ENCODE assay signal across 10 mouse cellular contexts in genomic region chr8:103824747-103825146, GRCm38 (mm10).
A peak's percentile ranks its signal among the peaks of the same experiment; 100 is the strongest.
DNase-seq lines count a peak whose midpoint lies in the region; ATAC-seq and TF ChIP-seq lines count a peak whose summit lies in the region.
"Had no signal": no experiment of that assay in that cellular context is flagged by ENCODE, and none has a peak within 500 bp of the region (broad histone marks: within the 10 kb centered on the region; RNA-seq: fewer than 3 reads in every experiment).

No protein-coding gene starts in this region.

- 0 out of 2 replicates have a peak overlapping the region, but pooled peaks have one; percentile 9 for H3K27ac ChIP-seq in heart, embryonic 13.5 days (replicated peaks)
- peak overlapping the region; percentile 89 for H3K27ac ChIP-seq in lung, embryonic 14.5 days (ENCODE audit: low read depth)
- no peak overlapping the region; the same call in 1 of the 2 replicates for H3K27ac ChIP-seq in embryonic facial prominence, embryonic 11.5 days (replicated peaks; ENCODE audit: low read depth, low read length)
- H3K27ac ChIP-seq in limb, embryonic 13.5 days: peak overlapping the region; percentile 52; the same call in 1 of the 2 replicates
- H3K27ac ChIP-seq: hindbrain, postnatal 0 days; left cerebral cortex, adult 2 months had no signal

- no peak overlapping the region for H3K4me2 ChIP-seq in heart, embryonic 13.5 days
- H3K4me2 ChIP-seq in lung, embryonic 14.5 days: no peak overlapping the region
- H3K4me2 ChIP-seq in embryonic facial prominence, embryonic 11.5 days (ENCODE audit: low read depth, low read length): no peak overlapping the region
- no peak overlapping the region for H3K4me2 ChIP-seq in limb, embryonic 13.5 days (replicated peaks)

- no peaks in the 10 kb centered on the region for H3K36me3 ChIP-seq in heart, embryonic 13.5 days
- no peaks in the 10 kb centered on the region for H3K36me3 ChIP-seq in lung, embryonic 14.5 days (ENCODE audit: insufficient read depth)
- H3K36me3 ChIP-seq in embryonic facial prominence, embryonic 11.5 days (replicated peaks; ENCODE audit: control insufficient read depth, insufficient read depth, low read depth, low read length): no peaks in the 10 kb centered on the region
- no peaks in the 10 kb centered on the region for H3K36me3 ChIP-seq in limb, embryonic 13.5 days
- H3K36me3 ChIP-seq: G1E had no signal

- H3K9me3 ChIP-seq in heart, embryonic 13.5 days: no peaks in the 10 kb centered on the region
- H3K9me3 ChIP-seq in lung, embryonic 14.5 days (ENCODE audit: low read depth, low read length): no peaks in the 10 kb centered on the region
- no peaks in the 10 kb centered on the region for H3K9me3 ChIP-seq in embryonic facial prominence, embryonic 11.5 days (replicated peaks; ENCODE audit: control insufficient read depth, low read length)
- no peaks in the 10 kb centered on the region for H3K9me3 ChIP-seq in limb, embryonic 13.5 days

- peaks cover 11% of the 10 kb centered on the region for H3K4me1 ChIP-seq in heart, embryonic 13.5 days
- 0 out of 2 replicates have a peak, but pooled peaks cover 6% of the 10 kb centered on the region for H3K4me1 ChIP-seq in lung, embryonic 14.5 days (ENCODE audit: insufficient read depth)
- no peaks in the 10 kb centered on the region for H3K4me1 ChIP-seq in embryonic facial prominence, embryonic 11.5 days (ENCODE audit: control insufficient read depth, insufficient read depth, low read length)
- peaks cover 21% of the 10 kb centered on the region for H3K4me1 ChIP-seq in limb, embryonic 13.5 days

- no peak overlapping the region for H3K4me3 ChIP-seq in heart, embryonic 13.5 days
- H3K4me3 ChIP-seq in lung, embryonic 14.5 days (ENCODE audit: low read depth, low read length): no peak overlapping the region
- H3K4me3 ChIP-seq in embryonic facial prominence, embryonic 11.5 days (ENCODE audit: low read depth, low read length): no peak overlapping the region
- H3K4me3 ChIP-seq in limb, embryonic 13.5 days: no peak overlapping the region
- H3K4me3 ChIP-seq: left cerebral cortex, adult 2 months had no signal

- H3K9ac ChIP-seq in heart, embryonic 13.5 days: no peak overlapping the region
- H3K9ac ChIP-seq in lung, embryonic 14.5 days: no peak overlapping the region
- H3K9ac ChIP-seq in embryonic facial prominence, embryonic 11.5 days (replicated peaks; ENCODE audit: low read length): no peak overlapping the region
- H3K9ac ChIP-seq in limb, embryonic 13.5 days: no peak overlapping the region

- no peak for DNase-seq in heart, adult 9 months (ENCODE audit: low spot score in 2 of 2)
- DNase-seq in lung, embryonic 14.5 days: no peak
- DNase-seq in lung, postnatal 36 days: no peak
- DNase-seq in embryonic facial prominence, embryonic 11.5 days (ENCODE audit: low spot score): peak; percentile 26
- no peak for DNase-seq in thymus, adult 18-20 months

- no peak for ATAC-seq in heart, embryonic 13.5 days (ENCODE audit: extremely low read depth, insufficient number of reproducible peaks, low FRiP score, low TSS enrichment)
- peak; percentile 12; the same call in 1 of the 2 replicates for ATAC-seq in lung, embryonic 14.5 days (ENCODE audit: insufficient read depth)
- no peak for ATAC-seq in embryonic facial prominence, embryonic 11.5 days (replicated peaks; ENCODE audit: insufficient number of reproducible peaks, low FRiP score, low TSS enrichment, low read depth)
- ATAC-seq in limb, embryonic 13.5 days (ENCODE audit: low FRiP score, low read depth): peak; percentile 45; the same call in 1 of the 2 replicates
- ATAC-seq: hindbrain, postnatal 0 days had no signal

- H3K27me3 ChIP-seq in heart, embryonic 13.5 days (replicated peaks): no peaks in the 10 kb centered on the region
- H3K27me3 ChIP-seq in lung, embryonic 14.5 days (ENCODE audit: insufficient read depth, low read length): no peaks in the 10 kb centered on the region
- no peaks in the 10 kb centered on the region for H3K27me3 ChIP-seq in embryonic facial prominence, embryonic 11.5 days (ENCODE audit: control insufficient read depth, insufficient read depth, low read length)
- no peaks in the 10 kb centered on the region for H3K27me3 ChIP-seq in limb, embryonic 13.5 days

- 44% methylated on average over 1 of the region's 1 CpGs for WGBS in heart, embryonic 13.5 days
- WGBS in lung, embryonic 14.5 days: 25% methylated on average over 1 of the region's 1 CpGs
- 5% methylated on average over 1 of the region's 1 CpGs for WGBS in embryonic facial prominence, embryonic 11.5 days
- 29% methylated on average over 1 of the region's 1 CpGs for WGBS in limb, embryonic 13.5 days

- no peak for TF ChIP-seq CTCF in lung, embryonic 14.5 days (IDR thresholded peaks at IDR 0.05; ENCODE audit: low read depth)

Comparison
In these comparisons a context has a peak if more than half of its experiments do, and no peak if none do; other contexts are left out.
1. ATAC-seq: peak in lung, embryonic 14.5 days (single experiment) and limb, embryonic 13.5 days (single experiment); none in heart, embryonic 13.5 days (single experiment) and embryonic facial prominence, embryonic 11.5 days (single experiment).